Mouse (Mus musculus) kidney, postnatal 25 days (tissue): ENCODE measurements around the gene Arhgef33.
A peak's percentile ranks its signal among the peaks of the same experiment; 100 is the strongest.
"Not testable (repeated sequence)": the region's sequence is repeated elsewhere in the genome, so short reads cannot be mapped to it uniquely, and the experiment has no call there.

ENCODE experiments used
- DNase-seq, 2 experiments: peaks; one replicate each; pipeline ENCODE4 v3.0.0; 2021; ENCODE audit warnings: mixed read lengths in 2 of 2

The Arhgef33 gene

GRCm38 (mm10) chr17:80347234-80347633, 40.0 kb downstream of the Arhgef33 start:
- DNase-seq, result no peak

- no peak for DNase-seq
These were observed 53.0 kb downstream of the Arhgef33 start for GRCm38 (mm10) chr17:80360245-80360644.

GRCm38 (mm10) chr17:80367276-80367675, 60.1 kb downstream of the Arhgef33 start:
- peak in 1 of 2 experiments; percentile 33 for DNase-seq

- no peak for DNase-seq
These were observed 61.4 kb downstream of the Arhgef33 start for GRCm38 (mm10) chr17:80368606-80369005.

GRCm38 (mm10) chr17:80372989-80373725, 66.0 kb downstream of the Arhgef33 start, which contains the start of gene Gm10190:
TSS of gene Gm10190 (minus strand) at chr17:80373541.
- DNase-seq, result peak; percentile 89 to 96

GRCm38 (mm10) chr17:80373726-80374096, 66.5 kb downstream of the Arhgef33 start:
- DNase-seq, result no peak

- DNase-seq, result not testable (repeated sequence)
These were observed 71.2 kb downstream of the Arhgef33 start for GRCm38 (mm10) chr17:80378386-80378785.

GRCm38 (mm10) chr17:80385671-80386070, 78.5 kb downstream of the Arhgef33 start:
- no peak for DNase-seq

GRCm38 (mm10) chr17:80390024-80390423, 82.8 kb downstream of the Arhgef33 start:
- DNase-seq, result no peak

- peak; percentile 75 to 83 for DNase-seq
These were observed 84.5 kb downstream of the Arhgef33 start for GRCm38 (mm10) chr17:80391423-80392403.

- no peak for DNase-seq
These were observed 91.0 kb downstream of the Arhgef33 start for GRCm38 (mm10) chr17:80398243-80398642.

- DNase-seq, result no peak
These were observed 104.0 kb downstream of the Arhgef33 start for GRCm38 (mm10) chr17:80411182-80411581.

GRCm38 (mm10) chr17:80418572-80419210, 111.5 kb downstream of the Arhgef33 start:
- DNase-seq, result no peak

GRCm38 (mm10) chr17:80420998-80421397, 113.8 kb downstream of the Arhgef33 start:
- no peak for DNase-seq

- no peak for DNase-seq
These were observed 119.0 kb downstream of the Arhgef33 start for GRCm38 (mm10) chr17:80426171-80426570.

- no peak for DNase-seq
These were observed 119.7 kb downstream of the Arhgef33 start for GRCm38 (mm10) chr17:80426901-80427300.

- DNase-seq, result peak; percentile 40 to 45
These were observed 120.8 kb downstream of the Arhgef33 start for GRCm38 (mm10) chr17:80427966-80428365.

- no peak for DNase-seq
These were observed 124.8 kb downstream of the Arhgef33 start for GRCm38 (mm10) chr17:80431997-80432396.

- DNase-seq, result peak in 1 of 2 experiments; percentile 46
These were observed 127.2 kb downstream of the Arhgef33 start for GRCm38 (mm10) chr17:80434430-80434829.

GRCm38 (mm10) chr17:80435680-80436079, 128.5 kb downstream of the Arhgef33 start:
- no peak for DNase-seq

- no peak for DNase-seq
These were observed 138.2 kb downstream of the Arhgef33 start for GRCm38 (mm10) chr17:80445433-80445832.

- no peak for DNase-seq
These were observed 139.3 kb downstream of the Arhgef33 start for GRCm38 (mm10) chr17:80446470-80446869.
